8 mouse cellular contexts compared by ENCODE assay signal in genomic region chr6:50536461-50536892, GRCm38 (mm10). TPM values are rescaled to one million over a fixed set of nuclear protein-coding genes. Genes with fewer than 3 reads are reported as not detected.
DNase-seq lines count a peak whose midpoint lies in the region; ATAC-seq and TF ChIP-seq lines count a peak whose summit lies in the region.

No protein-coding gene starts in this region.

- no peaks in the 10 kb centered on the region for H3K27me3 ChIP-seq in C2C12 (ENCODE audit: control insufficient read depth, insufficient read depth, insufficient read length)
- no peaks in the 10 kb centered on the region for H3K27me3 ChIP-seq in heart, embryonic 12.5 days (replicated peaks)
- H3K27me3 ChIP-seq in kidney, postnatal 0 days (ENCODE audit: insufficient read depth, low read length): no peaks in the 10 kb centered on the region
- H3K27me3 ChIP-seq in liver, embryonic 13.5 days: no peaks in the 10 kb centered on the region
- no peaks in the 10 kb centered on the region for H3K27me3 ChIP-seq in stomach, embryonic 16.5 days (ENCODE audit: control insufficient read depth, insufficient read depth, low read length)

- no peaks in the 10 kb centered on the region for H3K9me3 ChIP-seq in heart, embryonic 12.5 days (replicated peaks)
- H3K9me3 ChIP-seq in kidney, postnatal 0 days (replicated peaks; ENCODE audit: low read length): no peaks in the 10 kb centered on the region
- no peaks in the 10 kb centered on the region for H3K9me3 ChIP-seq in liver, embryonic 13.5 days (replicated peaks)
- H3K9me3 ChIP-seq in stomach, embryonic 16.5 days (replicated peaks; ENCODE audit: control insufficient read depth, low read length): no peaks in the 10 kb centered on the region

- 12% methylated on average over 7 of the region's 7 CpGs for WGBS in heart, embryonic 12.5 days
- 6% methylated on average over 7 of the region's 7 CpGs for WGBS in kidney, postnatal 0 days
- 8% methylated on average over 7 of the region's 7 CpGs for WGBS in liver, embryonic 13.5 days (ENCODE audit: insufficient replicate concordance)
- whole genome bisulfite sequencing in stomach, embryonic 16.5 days: 9% methylated on average over 7 of the region's 7 CpGs

- no peaks in the 10 kb centered on the region for H3K79me3 ChIP-seq in C2C12 (ENCODE audit: low read depth)

- 0 out of 2 replicates have a peak, but pooled peaks cover 3% of the 10 kb centered on the region for H3K4me1 ChIP-seq in heart, embryonic 12.5 days (replicated peaks)
- no peaks in the 10 kb centered on the region for H3K4me1 ChIP-seq in kidney, postnatal 0 days (replicated peaks; ENCODE audit: insufficient read depth, low read length)
- no peaks in the 10 kb centered on the region for H3K4me1 ChIP-seq in liver, embryonic 13.5 days (replicated peaks)
- peaks cover 2% of the 10 kb centered on the region; the same call in 1 of the 2 replicates for H3K4me1 ChIP-seq in stomach, embryonic 16.5 days (ENCODE audit: control insufficient read depth, insufficient read depth, low read length)

- no peak overlapping the region for H3K9ac ChIP-seq in heart, embryonic 12.5 days
- H3K9ac ChIP-seq in kidney, postnatal 0 days (ENCODE audit: low read depth, low read length): no peak overlapping the region
- no peak overlapping the region for H3K9ac ChIP-seq in liver, embryonic 13.5 days
- no peak overlapping the region for H3K9ac ChIP-seq in stomach, embryonic 16.5 days (ENCODE audit: low read length)

- TF ChIP-seq CTCF in C2C12 (IDR thresholded peaks at IDR 0.05; ENCODE audit: control insufficient read depth, insufficient read depth, insufficient read length): peak; percentile 84
- peak; percentile 99 for TF ChIP-seq CTCF in kidney, postnatal 0 days (IDR thresholded peaks at IDR 0.05; ENCODE audit: low read depth)

- no peaks in the 10 kb centered on the region for H3K79me2 ChIP-seq in C2C12 (ENCODE audit: control insufficient read depth, insufficient read depth)

- DNase-seq in brain, adult 2 months (ENCODE audit: low read depth, low spot score): peak; percentile 92
- peak; percentile 95 for DNase-seq in kidney, postnatal 0 days (ENCODE audit: low spot score)
- DNase-seq in liver, embryonic 13.5 days: peak; percentile 15
- peak; percentile 82 for DNase-seq in neural tube, embryonic 10.5 days (ENCODE audit: extremely low spot score, low spot score)

- H3K27ac ChIP-seq in heart, embryonic 12.5 days (ENCODE audit: poor library complexity, severe bottlenecking): no peak overlapping the region
- no peak overlapping the region for H3K27ac ChIP-seq in kidney, postnatal 0 days
- no peak overlapping the region for H3K27ac ChIP-seq in liver, embryonic 13.5 days
- no peak overlapping the region for H3K27ac ChIP-seq in stomach, embryonic 16.5 days (ENCODE audit: low read length)

- H3K4me3 ChIP-seq in C2C12 (ENCODE audit: insufficient read depth, poor library complexity, severe bottlenecking): no peak overlapping the region
- no peak overlapping the region for H3K4me3 ChIP-seq in heart, embryonic 12.5 days
- no peak overlapping the region for H3K4me3 ChIP-seq in kidney, postnatal 0 days (replicated peaks; ENCODE audit: low read depth, low read length)
- no peak overlapping the region for H3K4me3 ChIP-seq in liver, embryonic 13.5 days (replicated peaks)
- no peak overlapping the region for H3K4me3 ChIP-seq in stomach, embryonic 16.5 days (replicated peaks; ENCODE audit: low read length)

- no peak overlapping the region for H3ac ChIP-seq in C2C12 (ENCODE audit: control insufficient read depth, insufficient read length, low read depth)

- ATAC-seq in erythroblast, adult 5-6 weeks (replicated peaks; ENCODE audit: low FRiP score, poor library complexity, severe bottlenecking): peak; percentile 77; the same call in 1 of the 2 replicates
- peak; percentile 37; the same call in 1 of the 2 replicates for ATAC-seq in heart, embryonic 12.5 days (ENCODE audit: insufficient number of reproducible peaks, low FRiP score)
- ATAC-seq in kidney, postnatal 0 days (replicated peaks; ENCODE audit: low FRiP score, low read depth): peak; percentile 68
- no peak for ATAC-seq in liver, embryonic 13.5 days (ENCODE audit: low read depth)
- peak; percentile 81 for ATAC-seq in stomach, embryonic 16.5 days (ENCODE audit: insufficient read depth, low FRiP score)

- H3K36me3 ChIP-seq in C2C12 (ENCODE audit: control insufficient read depth, insufficient read depth): no peaks in the 10 kb centered on the region
- no peaks in the 10 kb centered on the region for H3K36me3 ChIP-seq in heart, embryonic 12.5 days
- no peaks in the 10 kb centered on the region for H3K36me3 ChIP-seq in kidney, postnatal 0 days (ENCODE audit: insufficient read depth, low read length)
- H3K36me3 ChIP-seq in liver, embryonic 13.5 days: no peaks in the 10 kb centered on the region
- no peaks in the 10 kb centered on the region for H3K36me3 ChIP-seq in stomach, embryonic 16.5 days (ENCODE audit: control insufficient read depth, insufficient read depth, low read length)

- H3K4me2 ChIP-seq in heart, embryonic 12.5 days: no peak overlapping the region; the same call in 1 of the 2 replicates
- no peak overlapping the region for H3K4me2 ChIP-seq in kidney, postnatal 0 days (ENCODE audit: low read length)
- no peak overlapping the region for H3K4me2 ChIP-seq in liver, embryonic 13.5 days
- H3K4me2 ChIP-seq in stomach, embryonic 16.5 days (ENCODE audit: low read depth, low read length): no peak overlapping the region

TF ChIP-seq in C2C12, 6 proteins besides CTCF, POLR2A, EP300 and RAD21:
- TF ChIP-seq USF1 (IDR thresholded peaks at IDR 0.05; ENCODE audit: low read depth) (no peak), FOSL1 (IDR thresholded peaks at IDR 0.05; ENCODE audit: insufficient read depth, low read length, poor library complexity, severe bottlenecking) (peak; percentile 31), MYOD1 (IDR thresholded peaks at IDR 0.05; ENCODE audit: control insufficient read depth, insufficient read length, low read depth) (peak; percentile 32), MAX (IDR thresholded peaks at IDR 0.05) (no peak), MYOG (IDR thresholded peaks at IDR 0.05; ENCODE audit: control insufficient read depth, extremely low read depth, insufficient read length) (no peak)

RNA-seq across cellular contexts. Expression of gene Cycs, which starts 29.9 kb away (rescaled TPM):
- polyA plus RNA-seq in C2C12 (2012; fragmentation: generic; extraction: Trizol): 65.5 TPM
- total RNA-seq in erythroblast, adult 5-6 weeks (2015; ENCODE audit: low replicate concordance): 13.8 and 26.5 TPM in 2 replicates
- 14.5 and 20.2 TPM in 2 replicates for total RNA-seq in erythroblast, adult 5-6 weeks (2017; ENCODE audit: low replicate concordance)
- 176 and 183 TPM in 2 replicates for polyA plus RNA-seq in heart, embryonic 12.5 days (2016; fragmentation: Nextera tagmentation; extraction: Ambion mirVana)
- polyA plus RNA-seq in kidney, postnatal 0 days (2015; fragmentation: Nextera tagmentation; extraction: Ambion mirVana): 122 and 134 TPM in 2 replicates
- polyA plus RNA-seq in liver, embryonic 13.5 days (2015; fragmentation: Nextera tagmentation; extraction: Ambion mirVana): 59.1 and 66.7 TPM in 2 replicates
- polyA plus RNA-seq in stomach, embryonic 16.5 days (2015; fragmentation: Nextera tagmentation; extraction: Ambion mirVana): 60.9 and 71.9 TPM in 2 replicates

RNA-seq across cellular contexts. Expression of gene 4921507P07Rik, which starts 60.0 kb away (rescaled TPM):
- not detected for polyA plus RNA-seq in C2C12 (2012; fragmentation: generic; extraction: Trizol)
- total RNA-seq in erythroblast, adult 5-6 weeks (2015; ENCODE audit: low replicate concordance): 0.63 TPM in 1 of 2 replicates, not detected in the other
- not detected in 2 replicates for total RNA-seq in erythroblast, adult 5-6 weeks (2017; ENCODE audit: low replicate concordance)
- polyA plus RNA-seq in heart, embryonic 12.5 days (2016; fragmentation: Nextera tagmentation; extraction: Ambion mirVana): 0.26 and 0.53 TPM in 2 replicates
- 0.82 and 1.1 TPM in 2 replicates for polyA plus RNA-seq in kidney, postnatal 0 days (2015; fragmentation: Nextera tagmentation; extraction: Ambion mirVana)
- polyA plus RNA-seq in liver, embryonic 13.5 days (2015; fragmentation: Nextera tagmentation; extraction: Ambion mirVana): 0.10 and 0.14 TPM in 2 replicates
- polyA plus RNA-seq in stomach, embryonic 16.5 days (2015; fragmentation: Nextera tagmentation; extraction: Ambion mirVana): 0.76 and 0.92 TPM in 2 replicates

Comparison
In these comparisons a context has a peak if more than half of its experiments do, and no peak if none do; other contexts are left out.
1. DNase-seq: peak in every context shown above with its lines; median percentile 95 in kidney, postnatal 0 days; 92 in brain, adult 2 months; 82 in neural tube, embryonic 10.5 days; 15 in liver, embryonic 13.5 days.